Mouse (Mus musculus) activated CD4-positive, CD25-positive, alpha-beta regulatory T cell, adult 9 weeks (primary cell): ENCODE data around the gene Smim17. TPM values are rescaled to one million over a fixed set of nuclear protein-coding genes. Genes with fewer than 3 reads are reported as not detected.

Source experiments
- polyA plus RNA-seq: library from polyadenylated mRNA; unstranded; fragments of 100-300 nt; shearing (Covaris generic); gene quantifications from one replicate; pipeline ENCODE4 v1.2.1, GENCODE M21; 2017

Smim17 gene
- polyA plus RNA-seq: not detected

DNA sequence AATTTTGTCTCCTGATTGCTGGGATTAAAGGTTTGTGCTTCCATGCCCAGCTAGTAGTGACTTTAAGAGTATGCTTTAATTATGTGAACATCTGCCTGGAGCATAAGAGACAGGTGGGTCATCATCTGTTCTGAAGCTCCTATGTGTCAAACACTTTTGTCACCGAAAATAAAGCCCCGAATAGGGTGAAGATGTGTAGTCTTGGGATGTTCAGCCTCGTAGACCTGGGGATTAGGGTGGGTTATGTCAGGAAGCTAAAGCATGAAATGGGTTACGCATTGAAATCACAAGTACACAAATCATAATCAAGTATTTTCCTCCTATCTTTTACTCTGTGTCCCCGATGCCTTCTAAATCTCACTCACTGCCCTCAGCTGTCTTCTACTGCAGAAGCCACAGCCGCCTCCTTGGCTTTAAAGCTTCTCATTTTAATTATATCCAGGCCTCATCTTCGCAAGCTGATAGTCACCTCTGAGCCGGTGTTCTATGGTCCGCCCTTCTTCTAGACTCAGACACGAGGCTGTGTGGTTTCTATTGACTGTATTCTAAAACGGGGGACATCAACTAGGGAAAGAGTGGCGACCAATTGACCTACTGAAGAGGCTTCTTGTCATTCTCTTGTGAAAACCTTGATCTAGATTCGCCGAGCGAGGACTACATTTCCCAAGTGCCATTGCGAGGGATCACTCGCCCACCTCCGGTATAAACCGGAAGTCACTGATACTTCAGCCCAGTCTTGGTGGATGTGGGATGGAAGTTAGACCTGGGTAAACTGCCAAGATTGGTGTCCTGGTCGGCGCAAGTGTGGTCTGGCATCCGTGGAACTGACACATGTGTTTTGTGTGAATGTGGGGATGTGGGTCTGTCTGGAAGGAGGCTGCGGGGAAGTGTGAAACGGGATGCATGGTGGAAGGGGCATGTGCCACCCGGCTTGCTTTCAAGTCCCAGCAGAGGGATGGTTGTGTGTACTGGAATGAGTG, at the start of gene Smim17:
Gene Smim17 (plus strand): TSS at position 720 of the 980 bp plus-strand sequence.

DNA sequence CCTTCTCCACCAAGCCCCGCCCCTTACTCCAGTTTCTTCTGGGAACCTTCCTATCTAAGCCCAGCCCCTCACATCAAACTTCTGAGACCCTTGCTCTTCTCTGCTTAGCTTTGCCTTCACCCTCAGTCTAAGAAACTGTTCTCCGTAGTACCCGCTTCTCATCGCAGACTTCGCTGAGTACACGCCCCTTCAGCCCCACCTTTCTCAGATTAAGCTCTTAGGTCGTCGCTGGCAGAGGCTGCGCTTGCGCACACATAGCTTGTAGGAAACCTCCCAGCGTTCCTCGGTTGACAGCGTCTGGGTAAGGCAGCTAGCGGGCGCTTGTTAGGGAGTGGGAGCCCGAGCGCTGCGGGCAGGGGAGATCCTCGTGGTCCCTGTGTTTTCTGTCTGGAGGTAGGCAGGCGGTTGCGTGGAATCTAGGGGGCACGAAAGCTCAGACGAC, 35.4 kb upstream of the Smim17 start, which contains the start of gene Zfp78:
Gene Zfp78 (plus strand): TSS at position 234 of the 442 bp plus-strand sequence.

DNA sequence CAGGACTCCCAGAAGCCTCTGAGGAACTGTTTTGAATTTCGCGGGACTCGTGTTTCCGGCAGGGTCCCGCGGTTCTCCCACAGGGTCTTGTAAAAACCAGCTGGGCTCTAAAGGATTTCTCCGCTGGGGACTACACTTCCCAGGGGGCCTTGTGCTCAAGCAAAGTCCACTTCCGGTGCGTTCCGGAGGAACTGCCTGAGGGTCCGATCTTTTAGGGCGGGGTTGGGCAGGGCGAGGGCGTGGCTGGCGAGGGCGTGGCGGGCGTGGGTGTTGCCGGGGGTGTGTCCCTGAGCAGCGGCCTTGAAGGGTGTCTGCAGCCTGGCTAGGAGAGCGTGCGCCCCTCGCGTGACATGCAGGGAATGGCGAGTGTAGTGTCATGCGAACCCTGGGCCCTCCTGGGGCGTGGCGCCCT, 15.5 kb upstream of the Smim17 start, which contains the start of gene Zfp28:
Gene Zfp28 (plus strand): TSS at position 252 of the 412 bp plus-strand sequence.

DNA sequence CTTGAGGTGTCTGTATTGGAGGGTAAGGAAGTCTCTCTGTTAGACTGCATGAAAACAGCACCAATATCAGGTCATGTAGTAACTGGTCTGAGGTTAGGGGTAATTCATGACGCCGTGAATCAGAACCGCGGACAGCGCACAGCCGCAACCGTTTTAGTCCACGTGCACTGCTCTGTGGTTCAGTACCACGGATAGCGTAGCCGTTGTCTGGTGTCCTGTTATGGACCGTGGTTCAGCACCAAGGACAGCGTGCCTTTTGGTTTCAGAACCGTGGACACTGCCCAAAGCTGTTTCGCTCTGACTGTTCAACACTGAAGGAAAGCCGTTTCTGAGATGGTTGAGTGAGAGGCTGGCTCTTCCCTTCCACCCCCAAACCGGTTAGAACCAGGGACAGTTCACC, 11.5 kb downstream of the Smim17 start, which contains the start of gene Gm20715:
Gene Gm20715 (plus strand): TSS at position 235 of the 400 bp plus-strand sequence.

DNA sequence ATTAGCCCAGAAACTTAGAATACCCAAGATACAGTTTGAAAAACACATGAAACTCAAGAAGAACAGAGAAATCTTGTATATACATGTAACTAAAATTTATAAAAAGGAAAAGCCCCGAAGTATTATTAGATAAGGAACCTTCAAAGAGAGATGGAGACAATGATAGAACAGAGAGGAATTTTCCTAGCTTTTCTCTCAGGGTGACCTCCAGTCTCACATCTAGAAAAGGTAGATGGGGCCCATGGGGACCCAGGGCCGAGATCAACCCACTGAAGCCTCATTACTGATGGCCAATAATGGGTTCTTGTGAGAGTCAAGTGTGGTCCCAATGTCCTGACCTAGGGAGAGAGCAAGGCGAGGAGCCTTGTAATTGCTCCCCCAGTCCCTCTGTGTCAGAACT, 39.9 kb downstream of the Smim17 start, which contains the start of gene Olfr1344:
Gene Olfr1344 (plus strand): TSS at position 301 of the 400 bp plus-strand sequence.

DNA sequence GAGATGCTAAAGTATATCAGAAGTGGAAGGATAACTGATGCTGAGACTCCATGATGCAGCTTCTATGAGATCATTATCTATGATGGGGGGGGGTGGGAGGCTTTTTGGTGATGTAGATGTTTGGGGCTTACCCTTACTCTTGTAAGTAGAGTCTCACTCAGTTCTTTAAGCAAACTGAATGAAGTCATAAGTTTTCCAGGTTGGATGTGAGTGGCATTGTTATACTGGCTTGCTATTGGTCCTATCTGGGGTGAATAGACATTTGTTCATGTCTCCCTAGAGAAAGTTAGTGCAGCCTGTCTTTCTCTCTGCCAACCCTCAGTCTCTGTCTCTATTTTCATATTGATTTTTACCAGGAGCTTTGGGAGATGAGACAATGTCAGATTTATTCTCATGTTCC, 57.4 kb downstream of the Smim17 start, which contains the start of gene Olfr1336:
Gene Olfr1336 (plus strand): TSS at position 301 of the 400 bp plus-strand sequence.

DNA sequence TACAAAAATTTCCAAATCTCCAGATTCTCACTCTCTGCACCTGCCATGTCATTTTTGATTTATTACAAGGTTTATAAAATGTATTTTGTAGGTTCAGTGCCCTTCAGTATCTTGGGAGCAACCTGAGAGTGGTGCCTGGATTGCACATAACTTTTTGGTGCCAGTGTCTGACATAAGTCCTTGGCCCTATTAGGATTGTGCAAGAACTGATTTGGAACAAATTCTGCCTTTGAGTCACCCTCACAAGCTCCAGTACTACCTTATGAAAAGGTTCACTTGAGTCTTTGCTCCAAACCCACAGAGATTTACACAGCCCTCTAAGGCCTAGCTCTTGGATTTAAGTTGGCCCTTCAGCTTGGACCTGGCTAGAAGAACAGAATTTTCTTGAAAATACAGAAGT, 68.4 kb downstream of the Smim17 start, which contains the start of gene Olfr1346:
Gene Olfr1346 (plus strand): TSS at position 151 of the 400 bp plus-strand sequence.

Other genes starting within 250 kb of the Smim17 start
- 22.6 TPM for gene Zfp787, start 242.7 kb upstream of the Smim17 start, polyA plus RNA-seq
- gene Zfp444, start 226.5 kb upstream of the Smim17 start, polyA plus RNA-seq: 9.0 TPM
- gene Galp, start 201.6 kb upstream of the Smim17 start, polyA plus RNA-seq: not detected
- gene Zscan5b, start 176.4 kb upstream of the Smim17 start, polyA plus RNA-seq: not detected
- gene Epp13, start 146.0 kb upstream of the Smim17 start, polyA plus RNA-seq: not detected
- gene Zfp667, start 112.1 kb upstream of the Smim17 start, polyA plus RNA-seq: 7.2 TPM
- gene Zfp583, start 67.4 kb upstream of the Smim17 start, polyA plus RNA-seq: 1.9 TPM
- gene Gm3854, start 55.0 kb upstream of the Smim17 start, polyA plus RNA-seq: 1.0 TPM
- 5.1 TPM for gene Zfp78, start 35.4 kb upstream of the Smim17 start, polyA plus RNA-seq
- gene Zfp28, start 15.4 kb upstream of the Smim17 start, polyA plus RNA-seq: 17.6 TPM
- gene Gm20715, start 11.6 kb downstream of the Smim17 start, polyA plus RNA-seq: not detected
- gene Olfr1344, start 40.0 kb downstream of the Smim17 start, polyA plus RNA-seq: not detected
- 0.04 TPM for gene Olfr1336, start 57.5 kb downstream of the Smim17 start, polyA plus RNA-seq
- gene Olfr1346, start 68.4 kb downstream of the Smim17 start, polyA plus RNA-seq: not detected
- gene Olfr5, start 88.2 kb downstream of the Smim17 start, polyA plus RNA-seq: not detected
- gene Olfr1347, start 101.0 kb downstream of the Smim17 start, polyA plus RNA-seq: not detected
- gene Olfr1348, start 110.0 kb downstream of the Smim17 start, polyA plus RNA-seq: not detected
- not detected for gene Olfr1349, start 124.2 kb downstream of the Smim17 start, polyA plus RNA-seq
- not detected for gene Olfr1350, start 166.1 kb downstream of the Smim17 start, polyA plus RNA-seq